Mouse (Mus musculus) stomach, embryonic 15.5 days (tissue): ENCODE measurements at regions not wholly inside any gene's neighbourhood (a gene's known extent, or its start where the extent isn't known, plus 50 kb on each side); places are given as distances from the start of the nearest gene placed in this dataset.

Source experiments
- ATAC-seq: fragments of 200-750 bp; cut with Nextera tagmentation; 2 replicates; pipeline ENCODE4 v1.8.0; 2017; ENCODE audit warnings: low read depth, moderate number of reproducible peaks, moderate TSS enrichment; ENCODE audit not compliant: insufficient read depth, low FRiP score
- H3K27ac ChIP-seq: fragments of 300-500 bp; sonication (generic); 2 replicates; pipeline ENCODE4 v1.5.1; 2015; ENCODE audit warnings: mild to moderate bottlenecking, inconsistent platforms
- H3K27me3 ChIP-seq: fragments of 300-500 bp; sonication (generic); replicated peaks from 2 replicates; pipeline ENCODE4 v1.6.1; 2015; ENCODE audit warnings: inconsistent platforms
- H3K36me3 ChIP-seq: fragments of 300-500 bp; sonication (generic); 2 replicates; pipeline ENCODE4 v1.6.1; 2015; ENCODE audit warnings: inconsistent platforms
- H3K4me1 ChIP-seq: fragments of 300-500 bp; sonication (generic); 2 replicates; pipeline ENCODE4 v1.6.1; 2015; ENCODE audit warnings: inconsistent platforms
- H3K4me2 ChIP-seq: fragments of 300-500 bp; sonication (generic); 2 replicates; pipeline ENCODE4 v1.6.1; 2015; ENCODE audit warnings: mild to moderate bottlenecking, inconsistent platforms
- H3K4me3 ChIP-seq: fragments of 300-500 bp; sonication (generic); replicated peaks from 2 replicates; pipeline ENCODE4 v1.5.1; 2015; ENCODE audit warnings: inconsistent platforms
- H3K9ac ChIP-seq: fragments of 300-500 bp; sonication (generic); 2 replicates; pipeline ENCODE4 v1.6.1; 2015; ENCODE audit warnings: inconsistent platforms
- H3K9me3 ChIP-seq: fragments of 300-500 bp; sonication (generic); 2 replicates; pipeline ENCODE4 v1.6.1; 2016; ENCODE audit warnings: inconsistent platforms
- WGBS: fragments of 180-500 bp; shearing (Covaris S2); methylation state at CpG from one replicate; pipeline ENCODE4 v1.1.7; 2015; 5-methylcytosine and 5-hydroxymethylcytosine counted together

DNA sequence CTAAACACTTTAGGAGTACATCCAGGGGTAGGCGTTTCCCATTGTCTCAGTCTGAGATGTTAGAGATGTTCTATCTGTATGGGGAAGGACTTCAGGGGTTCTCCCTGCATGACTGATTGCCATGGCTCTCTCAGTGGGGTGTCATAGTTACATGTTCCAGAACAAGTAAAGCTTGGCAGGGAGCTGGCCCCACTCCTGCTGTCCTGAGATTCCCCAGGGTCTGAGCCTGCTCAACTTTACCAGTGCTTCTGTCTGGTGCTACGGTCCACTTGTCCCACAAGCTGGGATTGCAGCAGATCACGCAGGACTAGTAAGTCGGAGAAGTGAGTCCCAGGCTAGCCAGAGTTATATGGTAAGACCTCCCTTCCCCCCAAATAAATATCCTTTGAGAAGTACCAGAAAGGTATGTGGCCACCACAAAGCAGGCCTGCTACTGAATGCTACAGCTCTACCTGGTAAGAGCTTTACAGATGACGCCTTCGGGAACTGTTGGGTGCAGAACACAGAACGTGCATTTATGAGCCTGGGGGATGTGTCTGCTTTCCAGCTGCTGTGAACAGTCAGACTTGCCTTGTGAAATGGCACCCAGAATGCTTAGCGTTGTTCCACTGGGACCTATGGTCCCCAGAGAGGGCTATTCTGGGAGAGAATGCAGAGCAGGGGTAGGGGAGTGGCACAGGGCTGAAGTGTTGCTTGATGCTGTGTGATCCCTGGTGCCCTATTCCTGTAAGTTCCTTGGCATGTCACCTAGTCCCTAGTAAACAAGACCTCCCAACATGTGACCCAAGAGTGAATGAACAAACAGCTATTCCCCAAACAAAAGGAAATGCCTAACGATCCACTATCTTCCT lies 148.9 kb upstream of the Tgfbr2 start:
- Histone ChIP-seq H3K9me3 (no peaks in the 10 kb centered on the region), H3K36me3 (no peaks in the 10 kb centered on the region), H3K9ac (no peak overlapping the region), H3K4me3 (no peak overlapping the region), H3K27ac (no peak overlapping the region), H3K4me1 (no peaks in the 10 kb centered on the region), H3K4me2 (no peak overlapping the region), H3K27me3 (no peaks in the 10 kb centered on the region)
- ATAC-seq: no peak
- 72% methylated on average over 9 of the region's 9 CpGs for WGBS

DNA sequence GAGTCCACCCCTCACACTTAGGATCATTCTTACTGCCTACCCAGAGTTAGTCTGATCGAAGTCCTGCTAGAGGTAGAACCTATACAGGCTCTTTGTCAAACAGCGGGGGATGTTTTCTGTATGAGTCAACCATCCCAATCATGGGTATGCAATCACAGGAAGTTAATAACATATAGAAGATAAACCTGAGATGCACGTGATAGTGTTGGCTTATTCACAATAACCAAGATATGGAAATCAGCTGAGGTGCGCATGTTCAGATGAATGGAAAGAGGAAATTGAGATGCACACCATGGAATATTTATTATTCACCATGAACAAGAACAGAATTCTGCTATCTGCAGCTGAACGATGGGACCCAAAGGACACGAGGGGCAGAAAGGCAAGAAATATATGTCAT lies 146.7 kb upstream of the Tgfbr2 start:
- no peak for ATAC-seq
- Histone ChIP-seq H3K27me3 (no peaks in the 10 kb centered on the region), H3K27ac (no peak overlapping the region), H3K9me3 (no peaks in the 10 kb centered on the region), H3K4me2 (no peak overlapping the region), H3K36me3 (no peaks in the 10 kb centered on the region), H3K9ac (no peak overlapping the region), H3K4me3 (no peak overlapping the region), H3K4me1 (no peaks in the 10 kb centered on the region)
- 90% methylated on average over 6 of the region's 6 CpGs for WGBS

DNA sequence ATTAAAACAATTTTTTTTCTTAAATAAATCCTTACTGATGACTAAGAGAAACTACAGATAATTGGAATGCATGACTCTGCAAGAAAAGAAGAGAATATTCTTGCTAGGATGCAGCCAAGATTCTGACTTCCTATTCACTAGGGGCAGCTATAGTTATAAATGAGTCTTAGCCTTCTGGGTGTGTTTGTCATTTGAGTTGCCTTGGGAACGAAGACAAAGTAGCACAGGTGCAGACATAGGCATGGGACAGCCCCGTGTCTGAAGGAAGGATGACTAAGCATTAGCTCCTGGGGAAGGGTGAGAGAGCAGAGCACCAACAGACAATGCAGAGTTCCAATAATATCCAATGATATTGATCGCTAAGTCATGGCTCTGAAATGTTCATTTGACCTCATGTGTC lies 144.3 kb upstream of the Tgfbr2 start:
- Histone ChIP-seq H3K9me3 (no peaks in the 10 kb centered on the region), H3K4me1 (no peaks in the 10 kb centered on the region), H3K4me2 (no peak overlapping the region), H3K27me3 (no peaks in the 10 kb centered on the region), H3K9ac (no peak overlapping the region), H3K36me3 (no peaks in the 10 kb centered on the region), H3K4me3 (no peak overlapping the region), H3K27ac (no peak overlapping the region)
- ATAC-seq: no peak
- WGBS: 60% methylated on average over 3 of the region's 3 CpGs

DNA sequence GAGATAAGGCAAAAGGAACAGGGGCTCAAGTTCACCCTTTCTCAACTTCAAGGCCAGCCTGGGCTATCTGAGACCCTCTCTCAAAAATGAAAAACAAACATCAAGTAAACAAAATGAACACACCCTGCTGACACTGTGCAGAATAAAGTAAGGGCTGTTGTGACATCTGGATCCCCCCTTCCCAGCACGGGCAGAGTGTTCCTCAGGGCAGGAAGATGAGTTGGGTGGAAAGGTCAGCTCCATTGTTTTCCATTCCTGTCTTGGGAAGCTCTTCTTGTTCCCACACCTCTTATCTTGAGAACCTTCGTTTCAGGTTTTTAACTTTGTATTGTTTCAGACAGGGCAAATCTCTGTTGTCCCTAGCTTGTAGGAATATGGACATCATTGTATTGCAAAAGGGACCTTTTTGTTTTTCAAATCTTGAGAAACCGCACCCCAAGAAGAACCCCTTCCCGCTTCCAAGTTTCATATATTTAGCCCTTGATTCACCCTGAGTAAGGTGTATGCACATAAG lies 141.5 kb upstream of the Tgfbr2 start:
- Histone ChIP-seq H3K27me3 (no peaks in the 10 kb centered on the region), H3K4me1 (no peaks in the 10 kb centered on the region), H3K27ac (no peak overlapping the region), H3K4me2 (no peak overlapping the region), H3K4me3 (no peak overlapping the region), H3K9ac (no peak overlapping the region), H3K9me3 (no peaks in the 10 kb centered on the region), H3K36me3 (no peaks in the 10 kb centered on the region)
- 68% methylated on average over 4 of the region's 4 CpGs for WGBS
- ATAC-seq: no peak

DNA sequence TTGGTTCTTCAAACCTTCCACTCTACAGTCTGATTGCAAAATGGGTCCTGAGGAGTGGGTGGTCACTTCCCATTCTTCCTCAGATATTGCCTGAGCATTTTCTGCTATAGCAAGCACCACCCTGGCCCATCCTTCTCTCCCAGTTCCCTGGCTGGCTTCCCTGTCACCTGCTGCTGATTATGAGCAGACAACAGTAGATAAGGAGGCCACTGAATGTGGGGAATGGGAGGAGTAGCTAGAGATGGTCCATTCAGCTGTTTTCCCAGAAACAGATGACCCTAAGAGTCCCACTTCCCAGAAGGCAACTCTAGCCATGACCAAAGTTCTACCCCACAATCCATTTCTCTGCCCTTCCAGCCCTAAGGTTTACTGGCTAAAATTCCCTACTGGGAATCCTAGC lies 139.6 kb upstream of the Tgfbr2 start:
- no peaks in the 10 kb centered on the region for H3K27me3 ChIP-seq
- no peaks in the 10 kb centered on the region for H3K4me1 ChIP-seq
- no peak overlapping the region for H3K27ac ChIP-seq
- H3K36me3 ChIP-seq: no peaks in the 10 kb centered on the region
- H3K9me3 ChIP-seq: no peaks in the 10 kb centered on the region
- ATAC-seq: no peak
- H3K4me3 ChIP-seq: no peak overlapping the region
- no peak overlapping the region for H3K9ac ChIP-seq
- no peak overlapping the region for H3K4me2 ChIP-seq

DNA sequence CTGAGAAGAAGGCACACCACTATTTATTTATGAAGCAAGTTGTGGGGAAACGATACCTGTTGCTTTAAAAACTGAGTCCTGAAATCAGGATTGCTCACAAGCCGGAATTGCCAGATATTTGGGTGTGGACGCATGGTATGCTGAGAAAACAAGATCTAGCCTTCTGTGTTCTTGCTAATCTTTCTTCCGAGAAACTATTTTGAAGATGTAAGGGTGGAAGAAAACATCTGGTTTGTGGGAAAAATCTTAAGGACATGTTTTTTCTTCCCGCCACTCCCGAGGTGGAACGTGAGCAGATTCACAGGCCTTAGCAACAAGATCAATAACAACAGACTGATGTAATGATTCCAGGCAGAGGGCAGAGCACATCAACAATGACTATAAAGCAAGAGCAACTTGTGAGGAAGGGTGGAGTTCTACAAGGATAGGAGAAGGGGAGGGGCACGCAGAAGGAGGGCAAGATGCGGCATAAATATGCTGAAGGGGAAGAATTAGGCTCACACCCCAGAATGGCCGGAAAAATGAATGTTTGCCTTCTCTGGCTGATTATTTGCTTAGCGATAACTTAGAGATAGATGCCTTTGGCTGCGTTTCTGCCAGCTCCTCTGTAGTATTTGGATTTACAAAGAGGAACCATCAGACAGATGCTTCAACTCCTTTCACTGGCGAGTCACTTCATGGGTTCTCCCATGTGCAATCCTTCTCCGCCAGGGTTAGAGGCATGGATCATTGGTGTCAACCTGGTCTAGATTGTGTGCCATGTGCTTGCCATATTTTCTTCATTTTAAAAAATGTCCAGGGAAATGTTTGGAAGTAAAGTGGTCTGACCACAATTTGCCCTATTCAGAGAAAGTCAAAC lies 139.0 kb upstream of the Tgfbr2 start:
- no peak for ATAC-seq
- Histone ChIP-seq H3K9me3 (no peaks in the 10 kb centered on the region), H3K4me2 (no peak overlapping the region), H3K4me1 (no peaks in the 10 kb centered on the region), H3K36me3 (no peaks in the 10 kb centered on the region), H3K9ac (no peak overlapping the region), H3K27me3 (no peaks in the 10 kb centered on the region), H3K4me3 (no peak overlapping the region), H3K27ac (no peak overlapping the region)
- WGBS: 59% methylated on average over 14 of the region's 14 CpGs

DNA sequence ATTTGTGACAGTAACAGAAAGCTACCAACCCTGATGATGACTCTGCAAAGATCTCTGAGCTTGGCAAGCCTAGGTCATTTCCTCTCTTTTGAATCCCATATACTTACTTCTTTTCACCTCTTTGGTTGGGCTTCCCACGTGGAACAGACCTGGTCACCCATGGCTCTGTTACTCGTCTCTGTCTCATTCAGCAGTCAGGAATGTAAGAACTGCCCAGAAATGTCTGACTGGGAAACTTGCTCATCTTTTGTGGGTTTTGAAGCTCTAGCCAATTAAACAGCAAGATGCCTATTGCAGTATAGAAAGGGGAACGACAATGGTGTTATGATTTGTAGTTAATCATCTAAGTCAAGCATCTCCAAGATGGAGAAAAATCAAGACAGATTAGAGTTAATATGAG lies 136.2 kb upstream of the Tgfbr2 start:
- ATAC-seq: no peak
- 62% methylated on average over 3 of the region's 3 CpGs for WGBS
- Histone ChIP-seq H3K9ac (no peak overlapping the region), H3K4me3 (no peak overlapping the region), H3K36me3 (no peaks in the 10 kb centered on the region), H3K4me2 (no peak overlapping the region), H3K4me1 (no peaks in the 10 kb centered on the region), H3K27ac (no peak overlapping the region), H3K9me3 (no peaks in the 10 kb centered on the region), H3K27me3 (no peaks in the 10 kb centered on the region)

DNA sequence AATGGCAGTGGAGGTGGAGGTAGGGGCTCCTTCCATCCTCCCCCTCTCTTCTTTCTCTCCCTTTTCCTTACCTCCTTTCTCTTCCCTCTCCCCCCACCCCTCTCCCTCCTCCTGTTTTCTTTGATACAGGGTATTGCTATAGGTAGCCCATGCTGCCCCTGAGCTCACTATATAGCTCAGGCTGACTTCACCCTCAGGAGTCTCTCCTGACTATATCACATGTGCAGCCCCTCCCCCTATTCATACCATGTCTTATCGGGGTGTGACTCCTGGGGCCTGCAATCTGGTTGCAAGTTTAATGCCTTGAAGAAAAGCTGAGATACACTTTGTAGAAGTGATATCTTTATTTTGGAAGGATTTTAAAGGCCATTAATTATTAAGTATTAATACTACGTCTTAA lies 126.4 kb upstream of the Tgfbr2 start:
- no peaks in the 10 kb centered on the region for H3K4me1 ChIP-seq
- no peak overlapping the region for H3K4me3 ChIP-seq
- no peak overlapping the region for H3K4me2 ChIP-seq
- no peak overlapping the region for H3K27ac ChIP-seq
- ATAC-seq: no peak
- no peaks in the 10 kb centered on the region for H3K36me3 ChIP-seq
- H3K9me3 ChIP-seq: no peaks in the 10 kb centered on the region
- WGBS: 61% methylated on average over 2 of the region's 2 CpGs
- no peaks in the 10 kb centered on the region for H3K27me3 ChIP-seq
- H3K9ac ChIP-seq: no peak overlapping the region

DNA sequence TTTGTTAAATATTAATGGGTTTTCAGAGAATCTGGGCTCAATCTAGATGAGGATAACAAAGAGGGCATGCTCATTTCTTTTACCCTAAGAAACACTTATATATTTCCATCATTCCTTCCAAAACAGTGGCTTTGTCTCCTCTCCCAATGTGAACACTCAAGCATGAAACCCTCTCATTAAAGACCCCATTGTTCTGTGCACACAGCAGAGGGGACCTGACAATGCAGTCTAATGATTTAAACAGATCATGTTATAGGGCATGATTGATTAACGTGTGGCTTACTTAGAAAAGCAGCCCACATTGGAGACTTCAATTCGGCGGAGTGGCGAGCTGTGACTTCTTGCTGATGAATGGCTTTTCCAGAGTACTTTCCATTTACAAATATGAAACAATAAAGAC lies 123.6 kb upstream of the Tgfbr2 start:
- Histone ChIP-seq H3K4me2 (no peak overlapping the region), H3K4me1 (no peaks in the 10 kb centered on the region), H3K27me3 (no peaks in the 10 kb centered on the region), H3K4me3 (no peak overlapping the region), H3K9ac (no peak overlapping the region), H3K36me3 (no peaks in the 10 kb centered on the region), H3K9me3 (no peaks in the 10 kb centered on the region), H3K27ac (no peak overlapping the region)
- ATAC-seq: no peak
- 79% methylated on average over 4 of the region's 4 CpGs for WGBS

DNA sequence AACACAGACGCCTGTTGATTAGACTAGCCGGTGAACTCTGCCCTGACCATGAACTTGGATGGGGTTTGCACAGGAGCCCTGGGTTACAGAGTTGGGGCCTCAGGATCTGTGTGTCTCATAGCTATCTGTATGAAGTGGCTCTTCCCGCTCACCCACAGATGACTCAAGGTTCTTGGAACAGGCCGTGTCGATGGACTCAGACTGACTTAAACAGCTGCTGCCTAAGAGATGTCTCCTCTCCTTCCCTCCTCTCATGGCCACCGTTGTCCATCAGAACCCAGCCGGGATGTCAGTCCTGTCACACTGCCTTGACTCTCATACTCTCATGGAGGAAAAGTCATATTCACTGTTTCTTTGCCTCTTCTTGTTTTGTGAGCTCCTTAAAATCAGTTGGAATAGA lies 121.2 kb upstream of the Tgfbr2 start:
- WGBS: 65% methylated on average over 7 of the region's 7 CpGs
- Histone ChIP-seq H3K4me3 (no peak overlapping the region), H3K4me2 (no peak overlapping the region), H3K27me3 (no peaks in the 10 kb centered on the region), H3K27ac (no peak overlapping the region), H3K9ac (no peak overlapping the region), H3K36me3 (no peaks in the 10 kb centered on the region), H3K4me1 (no peaks in the 10 kb centered on the region), H3K9me3 (no peaks in the 10 kb centered on the region)
- no peak for ATAC-seq

DNA sequence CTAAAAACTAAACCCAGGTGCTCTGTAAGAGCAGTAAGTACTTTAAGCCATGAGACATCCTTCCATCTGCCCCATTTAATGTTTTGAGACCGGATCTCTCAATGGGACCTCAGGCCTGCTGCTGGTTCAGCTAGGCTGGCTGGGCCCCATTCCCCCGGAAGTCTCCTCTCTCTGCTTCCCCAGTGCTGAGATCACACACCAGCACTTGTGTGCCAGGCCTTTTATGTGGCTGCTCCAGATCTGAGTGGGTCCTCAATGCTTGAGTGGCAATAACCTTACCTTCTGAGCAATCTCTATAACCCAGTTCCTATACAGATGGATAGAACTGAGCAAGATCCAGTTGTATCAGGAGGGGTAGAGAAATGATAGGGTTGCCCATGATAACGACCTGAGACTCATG lies 118.9 kb upstream of the Tgfbr2 start:
- Histone ChIP-seq H3K4me3 (no peak overlapping the region), H3K27ac (no peak overlapping the region), H3K27me3 (no peaks in the 10 kb centered on the region), H3K9ac (no peak overlapping the region), H3K9me3 (no peaks in the 10 kb centered on the region), H3K4me2 (no peak overlapping the region), H3K36me3 (no peaks in the 10 kb centered on the region), H3K4me1 (no peaks in the 10 kb centered on the region)
- WGBS: 83% methylated on average over 3 of the region's 3 CpGs
- no peak for ATAC-seq

DNA sequence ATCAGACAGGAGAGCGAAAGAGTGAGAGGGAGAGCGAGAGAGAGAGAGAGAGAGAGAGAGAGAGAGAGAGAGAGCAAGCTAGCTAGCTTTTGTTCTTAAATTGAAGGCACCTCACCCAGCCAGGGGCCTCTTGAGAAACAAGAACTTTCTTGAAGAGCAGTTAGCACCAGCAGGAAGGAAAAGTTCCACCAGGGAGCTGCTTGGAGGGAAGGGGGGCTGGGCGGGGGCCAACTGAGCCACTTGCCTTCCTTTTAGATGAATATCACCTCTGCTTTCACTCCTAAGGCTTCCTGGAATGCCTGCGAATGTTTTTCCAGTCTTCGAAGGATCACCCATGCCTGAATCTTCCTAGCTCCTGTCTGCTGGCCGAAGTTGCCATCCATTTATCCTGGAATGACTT lies 118.0 kb upstream of the Tgfbr2 start:
- Histone ChIP-seq H3K9ac (no peak overlapping the region), H3K27me3 (no peaks in the 10 kb centered on the region), H3K9me3 (no peaks in the 10 kb centered on the region), H3K4me3 (no peak overlapping the region), H3K27ac (no peak overlapping the region), H3K36me3 (no peaks in the 10 kb centered on the region), H3K4me1 (no peaks in the 10 kb centered on the region), H3K4me2 (no peak overlapping the region)
- no peak for ATAC-seq
- 66% methylated on average over 6 of the region's 6 CpGs for WGBS
